Mouse (Mus musculus) E14TG2a.4 (cell line): Measurements from ENCODE around the gene Rgs12.

ENCODE experiments used
- H3K27me3 ChIP-seq: 2 replicates; pipeline ENCODE4 v1.6.1; 2014; ENCODE audit warnings: low read length, control low read depth; ENCODE audit not compliant: insufficient read depth
- H3K36me3 ChIP-seq: 2 replicates; pipeline ENCODE4 v1.6.1; 2014; ENCODE audit warnings: low read length, control low read depth; ENCODE audit not compliant: insufficient read depth
- H3K4me1 ChIP-seq: replicated peaks from 2 replicates; pipeline ENCODE4 v1.6.1; 2014; ENCODE audit warnings: low read depth, low read length, control low read depth
- H3K4me3 ChIP-seq: replicated peaks from 2 replicates; pipeline ENCODE4 v1.5.1; 2014; ENCODE audit warnings: mild to moderate bottlenecking, low read length
- H3K9me3 ChIP-seq: 2 replicates; pipeline ENCODE4 v1.6.1; 2014; ENCODE audit warnings: low read length, control low read depth
- CTCF ChIP-seq: conservative IDR thresholded peaks from 2 replicates; pipeline ENCODE4 v1.5.1; 2014; ENCODE audit warnings: low read length
- NANOG ChIP-seq: IDR thresholded peaks from 2 replicates; pipeline ENCODE4 v1.6.1; 2014; ENCODE audit warnings: borderline replicate concordance, low read length, mixed read lengths
- POU5F1 ChIP-seq: IDR thresholded peaks from 2 replicates; pipeline ENCODE4 v1.6.1; 2014; ENCODE audit warnings: low read length, borderline replicate concordance

The Rgs12 gene

GRCm38 (mm10) chr5:34949769-34950211 is 545 bp downstream of the Rgs12 start:
- TF ChIP-seq POU5F1 (no peak), CTCF (no peak), NANOG (no peak)

GRCm38 (mm10) chr5:34950486-34951160 is 1.4 kb downstream of the Rgs12 start:
- H3K4me1 ChIP-seq = peaks cover 15% of the 10 kb centered on the region
- H3K36me3 ChIP-seq = no peaks in the 10 kb centered on the region
- no peaks in the 10 kb centered on the region for H3K9me3 ChIP-seq
- H3K4me3 ChIP-seq = peak overlapping the region; percentile 94; the same call in 1 of the 2 replicates
- no peak for TF ChIP-seq CTCF
- no peak for TF ChIP-seq POU5F1
- no peak for TF ChIP-seq NANOG
- peaks cover 20% of the 10 kb centered on the region for H3K27me3 ChIP-seq

More at GRCm38 (mm10) chr5:34949769-34950211, 545 bp downstream of the Rgs12 start:
- Histone ChIP-seq H3K9me3 (no peaks in the 10 kb centered on the region), H3K4me1 (peaks cover 15% of the 10 kb centered on the region), H3K27me3 (peaks cover 20% of the 10 kb centered on the region), H3K4me3 (peak overlapping the region; percentile 94), H3K36me3 (no peaks in the 10 kb centered on the region)

DNA sequence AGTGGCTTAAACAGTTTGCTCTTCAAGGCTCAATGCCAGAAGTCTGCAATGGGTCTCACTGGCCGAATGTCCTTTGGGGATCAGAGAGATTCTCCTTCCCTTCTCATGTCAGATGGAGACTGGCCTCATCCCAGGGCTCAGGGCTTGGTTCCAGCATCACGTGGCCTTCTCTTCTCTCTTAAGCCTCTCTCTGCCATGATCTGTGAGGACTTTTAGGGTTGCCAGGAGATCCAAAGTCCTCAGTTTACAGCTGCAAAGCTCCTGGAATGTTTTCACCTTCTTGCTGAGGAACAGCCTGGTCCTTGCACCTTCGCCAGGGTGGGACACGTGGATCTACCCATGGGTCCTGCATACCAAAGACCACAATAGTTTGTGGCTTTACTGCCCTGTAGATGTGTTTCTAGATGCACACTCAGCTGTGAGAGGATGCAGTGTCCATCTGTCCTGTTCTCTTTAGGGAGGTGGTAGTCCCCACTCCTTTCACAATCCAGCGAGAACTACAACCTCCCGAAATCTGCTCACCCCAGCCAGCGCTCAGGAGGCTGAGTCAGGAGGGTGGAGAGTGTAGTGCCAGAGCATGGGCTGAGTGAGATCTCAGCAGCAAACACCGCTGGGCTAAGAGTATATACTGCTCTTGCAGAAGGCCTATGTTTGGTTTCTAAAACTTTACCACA is 2.1 kb downstream of the Rgs12 start:
- H3K4me1 ChIP-seq = peaks cover 15% of the 10 kb centered on the region
- H3K4me3 ChIP-seq = no peak overlapping the region
- no peaks in the 10 kb centered on the region for H3K9me3 ChIP-seq
- no peak for TF ChIP-seq NANOG
- TF ChIP-seq POU5F1 = no peak
- TF ChIP-seq CTCF = no peak
- no peaks in the 10 kb centered on the region for H3K36me3 ChIP-seq
- H3K27me3 ChIP-seq = peaks cover 20% of the 10 kb centered on the region

- Histone ChIP-seq H3K36me3 (no peaks in the 10 kb centered on the region), H3K4me1 (peaks cover 23% of the 10 kb centered on the region), H3K9me3 (no peaks in the 10 kb centered on the region), H3K4me3 (no peak overlapping the region), H3K27me3 (peaks cover 11% of the 10 kb centered on the region)
- TF ChIP-seq POU5F1 = no peak
- no peak for TF ChIP-seq CTCF
- no peak for TF ChIP-seq NANOG
Measured at GRCm38 (mm10) chr5:34954508-34954907, 5.3 kb downstream of the Rgs12 start.

DNA sequence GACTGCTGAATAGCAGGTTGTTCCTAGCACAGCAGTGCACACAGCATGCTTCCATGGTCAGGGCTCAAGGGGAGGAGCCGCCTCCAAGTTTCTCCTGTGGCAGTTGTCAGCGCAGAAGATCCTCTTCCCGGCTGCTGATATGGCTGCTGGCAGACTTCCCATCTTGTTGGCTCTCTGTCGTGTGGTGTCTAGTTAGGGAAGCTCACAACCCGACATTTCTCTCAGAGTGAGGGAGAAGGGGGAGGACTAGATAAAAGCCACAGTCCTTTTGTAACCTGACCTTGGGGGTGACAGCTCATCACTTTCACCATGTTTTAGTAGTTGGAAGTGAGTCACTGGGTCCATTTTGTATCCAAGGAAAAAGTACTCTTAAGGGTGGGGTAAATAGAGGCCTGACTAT is 6.4 kb downstream of the Rgs12 start:
- TF ChIP-seq NANOG (no peak), POU5F1 (no peak), CTCF (no peak)
- peaks cover 15% of the 10 kb centered on the region for H3K4me1 ChIP-seq

GRCm38 (mm10) chr5:34956151-34956550 is 6.9 kb downstream of the Rgs12 start:
- Histone ChIP-seq H3K9me3 (no peaks in the 10 kb centered on the region), H3K27me3 (peaks cover 6% of the 10 kb centered on the region), H3K4me1 (peaks cover 12% of the 10 kb centered on the region; the same call in 1 of the 2 replicates), H3K36me3 (no peaks in the 10 kb centered on the region), H3K4me3 (no peak overlapping the region)
- TF ChIP-seq POU5F1 (no peak), NANOG (no peak)

More for the DNA sequence above, 6.4 kb downstream of the Rgs12 start:
- Histone ChIP-seq H3K36me3 (no peaks in the 10 kb centered on the region), H3K4me3 (no peak overlapping the region), H3K9me3 (no peaks in the 10 kb centered on the region), H3K27me3 (peaks cover 12% of the 10 kb centered on the region)

GRCm38 (mm10) chr5:34957015-34957414 is 7.8 kb downstream of the Rgs12 start:
- Histone ChIP-seq H3K4me3 (no peak overlapping the region), H3K9me3 (no peaks in the 10 kb centered on the region), H3K36me3 (no peaks in the 10 kb centered on the region), H3K4me1 (peaks cover 12% of the 10 kb centered on the region; the same call in 1 of the 2 replicates), H3K27me3 (0 out of 2 replicates have a peak, but pooled peaks cover 3% of the 10 kb centered on the region)
- TF ChIP-seq CTCF (no peak), POU5F1 (no peak), NANOG (no peak)

- H3K36me3 ChIP-seq = peaks cover 4% of the 10 kb centered on the region
- TF ChIP-seq POU5F1 = no peak
- TF ChIP-seq CTCF = no peak
- no peak for TF ChIP-seq NANOG
- 0 out of 2 replicates have a peak, but pooled peaks cover 3% of the 10 kb centered on the region for H3K27me3 ChIP-seq
- H3K4me3 ChIP-seq = no peak overlapping the region
- peaks cover 16% of the 10 kb centered on the region; the same call in 1 of the 2 replicates for H3K4me1 ChIP-seq
- H3K9me3 ChIP-seq = no peaks in the 10 kb centered on the region
Measured at GRCm38 (mm10) chr5:34960021-34960420, 10.8 kb downstream of the Rgs12 start.
